Mouse (Mus musculus): Measurements from ENCODE around the gene Aph1a. TPM values are rescaled to one million over a fixed set of nuclear protein-coding genes. Genes with fewer than 3 reads are reported as not detected.

Aph1a gene
- polyA plus RNA-seq, 1 experiment from 2014 or later, result 35.1 TPM

DNA sequence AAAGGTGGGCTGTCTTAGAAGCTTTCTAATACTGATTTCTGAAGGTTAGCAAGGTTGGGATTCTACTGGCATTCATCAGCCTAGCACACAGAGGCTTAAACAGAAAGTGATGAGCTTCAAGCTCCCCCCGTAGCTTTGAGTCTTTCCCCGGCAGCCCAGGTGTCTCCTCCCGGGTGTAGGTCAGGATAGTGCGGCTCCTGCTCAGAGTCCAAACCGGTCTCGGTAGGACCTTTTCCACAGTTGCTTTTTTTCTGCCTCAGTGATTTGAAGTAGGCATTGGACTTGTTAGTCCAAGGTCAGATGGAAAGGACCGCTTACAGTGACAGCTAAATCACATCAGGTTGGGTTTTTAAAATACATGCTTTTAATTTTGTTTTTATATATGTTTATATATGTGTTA lies 38.8 kb downstream of the Aph1a start:
- H3K4me3 ChIP-seq (ENCODE audit: low read depth, low read length), result no peak overlapping the region
- H3K4me2 ChIP-seq (ENCODE audit: low read length), result no peak overlapping the region
- no peaks in the 10 kb centered on the region for H3K9me3 ChIP-seq (replicated peaks; ENCODE audit: control insufficient read depth, low read length, poor library complexity, severe bottlenecking)
- H3K27me3 ChIP-seq (ENCODE audit: control insufficient read depth, insufficient read depth, low read depth, low read length), result no peaks in the 10 kb centered on the region
- ATAC-seq, result no peak
- 92% methylated on average over 7 of the region's 7 CpGs for WGBS
- no peaks in the 10 kb centered on the region; the same call in 1 of the 2 replicates for H3K36me3 ChIP-seq (ENCODE audit: control insufficient read depth, insufficient read depth, low read length)
- no peak overlapping the region for H3K27ac ChIP-seq (ENCODE audit: low read length)
- no peak overlapping the region for H3K9ac ChIP-seq (ENCODE audit: low read depth, low read length)
- H3K4me1 ChIP-seq (ENCODE audit: control insufficient read depth, insufficient read depth, low read length), result peaks cover 3% of the 10 kb centered on the region; the same call in 1 of the 2 replicates

DNA sequence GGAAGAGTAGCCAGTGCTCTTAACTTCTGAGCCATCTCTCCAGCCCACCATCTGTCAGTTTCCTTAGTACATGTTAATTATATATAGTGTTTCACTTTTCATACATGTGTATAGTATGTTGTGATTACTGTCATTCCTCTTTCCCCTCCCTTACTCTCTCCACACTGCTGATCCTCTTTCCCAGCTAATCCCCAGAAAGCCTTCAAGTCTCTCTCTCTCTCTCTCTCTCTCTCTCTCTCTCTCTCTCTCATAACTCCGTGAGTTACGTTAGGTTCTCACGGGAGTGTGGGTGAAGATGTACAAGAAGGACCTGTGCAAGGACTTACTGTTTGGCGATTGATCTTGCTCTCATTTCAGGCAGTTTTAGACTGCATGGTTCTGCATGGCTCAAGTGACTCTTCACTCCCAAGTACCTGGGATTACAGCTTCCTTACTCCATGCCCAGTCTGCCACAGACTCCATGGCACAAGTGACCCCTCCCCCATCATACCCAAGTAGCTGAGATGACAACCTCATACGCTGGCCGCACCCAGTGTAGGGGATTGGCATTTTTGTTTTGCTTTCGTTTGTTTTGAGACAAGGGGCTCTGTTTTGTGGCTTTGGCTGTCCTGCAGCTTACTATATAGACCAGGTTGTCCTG lies 39.5 kb downstream of the Aph1a start:
- peaks cover 3% of the 10 kb centered on the region; the same call in 1 of the 2 replicates for H3K4me1 ChIP-seq (ENCODE audit: control insufficient read depth, insufficient read depth, low read length)
- no peak overlapping the region for H3K9ac ChIP-seq (ENCODE audit: low read depth, low read length)
- 85% methylated on average over 7 of the region's 7 CpGs for WGBS
- H3K4me2 ChIP-seq (ENCODE audit: low read length), result no peak overlapping the region
- H3K4me3 ChIP-seq (ENCODE audit: low read depth, low read length), result no peak overlapping the region
- H3K27ac ChIP-seq (ENCODE audit: low read length), result no peak overlapping the region
- no peaks in the 10 kb centered on the region for H3K27me3 ChIP-seq (ENCODE audit: control insufficient read depth, insufficient read depth, low read depth, low read length)
- H3K9me3 ChIP-seq (replicated peaks; ENCODE audit: control insufficient read depth, low read length, poor library complexity, severe bottlenecking), result no peaks in the 10 kb centered on the region
- no peak for ATAC-seq
- peaks cover 6% of the 10 kb centered on the region for H3K36me3 ChIP-seq (ENCODE audit: control insufficient read depth, insufficient read depth, low read length)

DNA sequence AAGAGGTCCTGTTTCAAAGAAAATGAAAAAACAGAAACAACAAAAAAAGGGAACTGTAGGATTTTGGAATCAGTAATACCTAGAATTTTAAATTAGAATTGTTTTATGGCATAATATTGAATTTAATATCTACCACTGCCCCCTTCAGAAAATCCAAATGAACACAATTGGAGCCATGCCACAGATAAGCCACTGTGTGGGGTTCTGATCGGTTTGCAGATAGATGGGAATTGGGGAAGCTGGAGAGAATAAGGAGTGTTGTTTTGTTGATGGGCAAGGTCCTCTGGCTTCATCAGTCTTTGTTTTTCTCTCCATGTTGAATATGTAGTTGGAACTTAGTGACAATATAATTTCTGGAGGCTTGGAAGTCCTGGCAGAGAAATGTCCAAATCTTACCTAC lies 40.7 kb downstream of the Aph1a start:
- peaks cover 3% of the 10 kb centered on the region; the same call in 1 of the 2 replicates for H3K4me1 ChIP-seq (ENCODE audit: control insufficient read depth, insufficient read depth, low read length)
- H3K27ac ChIP-seq (ENCODE audit: low read length), result no peak overlapping the region
- H3K9ac ChIP-seq (ENCODE audit: low read depth, low read length), result no peak overlapping the region
- no peak overlapping the region for H3K4me3 ChIP-seq (ENCODE audit: low read depth, low read length)
- H3K9me3 ChIP-seq (replicated peaks; ENCODE audit: control insufficient read depth, low read length, poor library complexity, severe bottlenecking), result no peaks in the 10 kb centered on the region
- no peak overlapping the region for H3K4me2 ChIP-seq (ENCODE audit: low read length)
- no peaks in the 10 kb centered on the region for H3K27me3 ChIP-seq (ENCODE audit: control insufficient read depth, insufficient read depth, low read depth, low read length)
- H3K36me3 ChIP-seq (ENCODE audit: control insufficient read depth, insufficient read depth, low read length), result peaks cover 15% of the 10 kb centered on the region
- no peak for ATAC-seq
- WGBS, result 90% methylated on average over 1 of the region's 1 CpGs

DNA sequence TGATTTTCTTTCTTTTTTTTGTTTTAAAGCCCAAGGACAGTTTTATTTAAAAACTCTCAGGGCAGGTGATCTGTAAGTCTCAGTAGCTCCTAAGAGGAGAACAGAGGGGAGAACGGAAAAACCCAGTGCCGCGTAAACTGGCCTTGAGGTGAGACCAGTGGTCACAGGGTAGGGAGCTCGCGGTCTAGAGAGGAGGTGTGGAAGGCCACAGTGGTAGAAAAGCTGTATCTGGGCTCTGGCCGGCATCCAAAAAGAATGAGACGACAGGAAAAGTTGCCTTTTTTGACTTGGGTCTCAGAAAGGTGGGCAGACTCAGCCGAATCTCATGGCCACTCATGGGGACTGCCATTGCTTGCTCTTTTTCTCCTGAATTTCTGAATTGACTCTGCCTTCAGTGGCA lies 44.4 kb downstream of the Aph1a start:
- H3K36me3 ChIP-seq (ENCODE audit: control insufficient read depth, insufficient read depth, low read length), result peaks cover 17% of the 10 kb centered on the region
- no peak overlapping the region for H3K4me3 ChIP-seq (ENCODE audit: low read depth, low read length)
- H3K4me1 ChIP-seq (ENCODE audit: control insufficient read depth, insufficient read depth, low read length), result no peaks in the 10 kb centered on the region
- WGBS, result 94% methylated on average over 8 of the region's 8 CpGs
- H3K27ac ChIP-seq (ENCODE audit: low read length), result no peak overlapping the region
- H3K4me2 ChIP-seq (ENCODE audit: low read length), result no peak overlapping the region
- H3K9me3 ChIP-seq (replicated peaks; ENCODE audit: control insufficient read depth, low read length, poor library complexity, severe bottlenecking), result no peaks in the 10 kb centered on the region
- no peak for ATAC-seq
- no peak overlapping the region for H3K9ac ChIP-seq (ENCODE audit: low read depth, low read length)
- no peaks in the 10 kb centered on the region for H3K27me3 ChIP-seq (ENCODE audit: control insufficient read depth, insufficient read depth, low read depth, low read length)

DNA sequence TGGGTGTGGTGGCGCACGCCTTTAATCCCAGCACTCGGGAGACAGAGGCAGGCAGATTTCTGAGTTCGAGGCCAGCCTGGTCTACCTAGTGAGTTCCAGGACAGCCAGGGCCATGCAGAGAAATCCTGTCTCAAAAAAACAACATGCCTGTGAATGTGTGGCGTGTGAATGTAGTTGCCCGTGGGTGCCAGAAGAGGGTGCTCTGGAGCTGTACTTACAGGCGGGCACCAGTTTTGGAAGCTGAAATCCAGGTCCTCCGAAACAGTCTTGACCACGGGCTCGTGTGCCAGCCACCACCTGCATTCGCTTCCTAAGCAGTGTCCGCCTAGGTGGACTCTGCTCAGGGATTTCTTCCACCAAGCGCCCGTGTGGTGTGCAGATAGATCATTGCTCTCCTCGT lies 45.1 kb downstream of the Aph1a start:
- Histone ChIP-seq H3K36me3 (ENCODE audit: control insufficient read depth, insufficient read depth, low read length) (peaks cover 17% of the 10 kb centered on the region), H3K27me3 (ENCODE audit: control insufficient read depth, insufficient read depth, low read depth, low read length) (no peaks in the 10 kb centered on the region), H3K27ac (ENCODE audit: low read length) (no peak overlapping the region), H3K9ac (ENCODE audit: low read depth, low read length) (no peak overlapping the region), H3K4me3 (ENCODE audit: low read depth, low read length) (no peak overlapping the region), H3K4me2 (ENCODE audit: low read length) (no peak overlapping the region), H3K9me3 (replicated peaks; ENCODE audit: control insufficient read depth, low read length, poor library complexity, severe bottlenecking) (no peaks in the 10 kb centered on the region), H3K4me1 (ENCODE audit: control insufficient read depth, insufficient read depth, low read length) (no peaks in the 10 kb centered on the region)
- no peak for ATAC-seq
- 97% methylated on average over 15 of the region's 15 CpGs for WGBS

DNA sequence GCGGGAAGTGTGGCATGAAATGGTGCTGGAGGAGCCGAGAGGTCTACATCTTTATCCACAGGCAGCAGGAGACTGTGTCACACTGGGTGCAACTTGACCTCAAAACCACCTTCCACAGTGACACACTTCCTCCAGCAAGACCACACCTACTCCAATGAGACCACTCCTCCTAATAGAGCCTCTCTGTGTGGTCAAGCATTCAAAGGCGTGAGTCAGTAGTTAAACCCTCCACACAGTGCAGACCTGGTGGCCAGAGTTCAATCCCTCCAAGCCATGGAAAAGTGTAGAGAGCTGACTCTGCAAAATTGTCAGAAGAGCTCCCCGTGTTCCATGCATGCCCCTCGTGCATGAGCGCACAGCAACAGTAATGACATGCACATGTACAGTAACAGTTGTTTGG lies 49.0 kb downstream of the Aph1a start:
- H3K9ac ChIP-seq (ENCODE audit: low read depth, low read length), result no peak overlapping the region
- no peak overlapping the region for H3K4me2 ChIP-seq (ENCODE audit: low read length)
- no peaks in the 10 kb centered on the region for H3K4me1 ChIP-seq (ENCODE audit: control insufficient read depth, insufficient read depth, low read length)
- no peaks in the 10 kb centered on the region for H3K9me3 ChIP-seq (replicated peaks; ENCODE audit: control insufficient read depth, low read length, poor library complexity, severe bottlenecking)
- no peak for ATAC-seq
- no peaks in the 10 kb centered on the region for H3K27me3 ChIP-seq (ENCODE audit: control insufficient read depth, insufficient read depth, low read depth, low read length)
- WGBS, result 78% methylated on average over 6 of the region's 6 CpGs
- H3K27ac ChIP-seq (ENCODE audit: low read length), result no peak overlapping the region
- peaks cover 15% of the 10 kb centered on the region for H3K36me3 ChIP-seq (ENCODE audit: control insufficient read depth, insufficient read depth, low read length)
- H3K4me3 ChIP-seq (ENCODE audit: low read depth, low read length), result no peak overlapping the region

DNA sequence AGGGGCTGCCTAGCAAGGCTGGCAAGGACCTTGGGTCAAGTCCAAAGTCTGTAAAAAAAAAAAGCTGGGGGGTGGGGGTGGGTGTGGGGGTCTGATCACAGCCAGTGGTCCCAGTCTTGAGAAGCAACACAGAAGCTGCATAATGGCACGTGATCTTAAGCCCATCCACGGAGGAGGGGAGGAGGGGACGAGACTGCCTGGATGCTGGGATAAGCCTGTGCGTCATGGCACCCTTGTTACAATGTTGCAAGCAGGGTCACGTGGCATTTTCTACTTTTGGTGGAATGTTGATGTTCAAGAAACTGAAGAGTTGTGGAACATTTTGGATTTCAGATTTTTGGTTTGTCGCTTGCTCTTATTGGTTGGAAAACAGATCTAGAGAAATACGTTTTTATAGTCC lies 49.5 kb downstream of the Aph1a start:
- H3K27me3 ChIP-seq (ENCODE audit: control insufficient read depth, insufficient read depth, low read depth, low read length), result no peaks in the 10 kb centered on the region
- no peak overlapping the region for H3K27ac ChIP-seq (ENCODE audit: low read length)
- no peak overlapping the region for H3K4me2 ChIP-seq (ENCODE audit: low read length)
- 89% methylated on average over 7 of the region's 7 CpGs for WGBS
- no peaks in the 10 kb centered on the region for H3K4me1 ChIP-seq (ENCODE audit: control insufficient read depth, insufficient read depth, low read length)
- no peak for ATAC-seq
- peaks cover 10% of the 10 kb centered on the region for H3K36me3 ChIP-seq (ENCODE audit: control insufficient read depth, insufficient read depth, low read length)
- no peak overlapping the region for H3K9ac ChIP-seq (ENCODE audit: low read depth, low read length)
- H3K4me3 ChIP-seq (ENCODE audit: low read depth, low read length), result no peak overlapping the region
- H3K9me3 ChIP-seq (replicated peaks; ENCODE audit: control insufficient read depth, low read length, poor library complexity, severe bottlenecking), result no peaks in the 10 kb centered on the region

DNA sequence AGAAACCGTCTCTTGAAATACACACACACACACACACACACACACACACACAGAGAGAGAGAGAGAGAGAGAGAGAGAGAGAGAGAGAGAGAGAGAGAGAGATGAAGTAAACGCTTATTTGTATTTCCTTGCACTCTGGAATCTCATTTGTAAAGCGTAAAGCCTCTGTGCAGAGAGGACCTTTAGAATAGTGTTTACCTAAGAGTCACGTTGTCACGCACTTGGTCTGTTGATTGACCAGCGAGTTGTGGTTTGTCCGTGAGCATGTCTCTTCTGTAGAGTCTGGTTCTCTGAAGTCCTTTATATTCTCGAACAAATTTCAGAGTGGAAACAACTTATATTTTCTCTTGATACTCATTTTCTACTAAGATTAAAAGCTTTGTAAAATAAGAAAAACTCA lies 51.0 kb downstream of the Aph1a start:
- Histone ChIP-seq H3K27me3 (ENCODE audit: control insufficient read depth, insufficient read depth, low read depth, low read length) (no peaks in the 10 kb centered on the region), H3K36me3 (ENCODE audit: control insufficient read depth, insufficient read depth, low read length) (peaks cover 2% of the 10 kb centered on the region; the same call in 1 of the 2 replicates), H3K27ac (ENCODE audit: low read length) (no peak overlapping the region), H3K4me1 (ENCODE audit: control insufficient read depth, insufficient read depth, low read length) (no peaks in the 10 kb centered on the region), H3K4me2 (ENCODE audit: low read length) (no peak overlapping the region), H3K4me3 (ENCODE audit: low read depth, low read length) (no peak overlapping the region), H3K9ac (ENCODE audit: low read depth, low read length) (no peak overlapping the region), H3K9me3 (replicated peaks; ENCODE audit: control insufficient read depth, low read length, poor library complexity, severe bottlenecking) (no peaks in the 10 kb centered on the region)
- 92% methylated on average over 8 of the region's 8 CpGs for WGBS
- ATAC-seq, result no peak

DNA sequence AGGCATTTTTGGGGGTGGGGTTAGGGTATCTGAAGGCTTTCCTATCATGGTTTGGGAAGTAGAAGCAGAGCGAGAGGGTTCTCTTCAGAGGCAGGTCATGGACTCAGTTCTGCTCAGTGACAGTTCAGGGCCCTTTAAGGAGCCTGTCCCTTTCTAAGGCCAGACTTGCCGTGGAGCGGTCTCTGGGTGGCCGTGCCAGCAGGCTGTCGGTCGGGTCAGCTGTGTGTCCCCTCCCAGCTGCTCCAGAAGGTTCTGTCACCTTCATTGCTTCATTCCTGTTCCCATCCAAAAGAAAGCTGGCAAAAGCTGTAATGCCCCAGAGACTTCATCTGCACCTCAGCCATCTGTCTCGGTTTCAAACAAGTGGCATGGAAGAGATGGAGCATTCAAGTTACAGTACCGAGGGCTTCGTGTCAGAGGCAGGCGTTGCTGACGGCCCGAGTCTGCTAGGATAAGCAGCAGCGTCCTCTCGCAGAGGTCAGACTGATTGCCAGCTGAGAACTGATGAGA lies 52.0 kb downstream of the Aph1a start:
- peaks cover 2% of the 10 kb centered on the region; the same call in 1 of the 2 replicates for H3K36me3 ChIP-seq (ENCODE audit: control insufficient read depth, insufficient read depth, low read length)
- no peak overlapping the region for H3K4me3 ChIP-seq (ENCODE audit: low read depth, low read length)
- H3K4me1 ChIP-seq (ENCODE audit: control insufficient read depth, insufficient read depth, low read length), result no peaks in the 10 kb centered on the region
- H3K27me3 ChIP-seq (ENCODE audit: control insufficient read depth, insufficient read depth, low read depth, low read length), result no peaks in the 10 kb centered on the region
- 77% methylated on average over 14 of the region's 14 CpGs for WGBS
- ATAC-seq, result no peak
- H3K4me2 ChIP-seq (ENCODE audit: low read length), result no peak overlapping the region
- H3K9ac ChIP-seq (ENCODE audit: low read depth, low read length), result no peak overlapping the region
- H3K27ac ChIP-seq (ENCODE audit: low read length), result no peak overlapping the region
- H3K9me3 ChIP-seq (replicated peaks; ENCODE audit: control insufficient read depth, low read length, poor library complexity, severe bottlenecking), result no peaks in the 10 kb centered on the region
